Mouse (Mus musculus) spleen, adult 2 months (tissue): ENCODE measurements around the gene Dhdds.

Experiments
- CTCF ChIP-seq: fragments of 200-500 bp; IDR thresholded peaks from 2 replicates; pipeline ENCODE4 v1.5.1; 2011; ENCODE audit warnings: mild to moderate bottlenecking, inconsistent platforms; ENCODE audit not compliant: insufficient read depth, insufficient read length, insufficient replicate concordance; ENCODE audit errors: extremely low read depth
- POLR2A ChIP-seq: fragments of 200-500 bp; IDR thresholded peaks from 2 replicates; pipeline ENCODE4 v1.6.1; 2011; ENCODE audit warnings: low read depth, low read length, inconsistent platforms

GRCm38 (mm10) chr4:133931785-133932184 is 68.9 kb downstream of the Dhdds start:
- no peak for TF ChIP-seq POLR2A
- no peak for TF ChIP-seq CTCF
